Mouse (Mus musculus) heart, embryonic 14.5 days (tissue): Measurements from ENCODE around the gene Setd3. TPM values are rescaled to one million over a fixed set of nuclear protein-coding genes. Genes with fewer than 3 reads are reported as not detected.
"Not testable (repeated sequence)": the region's sequence is repeated elsewhere in the genome, so short reads cannot be mapped to it uniquely, and the experiment has no call there.

Experiments
- ATAC-seq: fragments of 200-750 bp; cut with Nextera tagmentation; 2 replicates; pipeline ENCODE4 v1.8.0; 2017; ENCODE audit warnings: low read depth, moderate TSS enrichment; ENCODE audit not compliant: insufficient number of reproducible peaks, insufficient read depth, low FRiP score
- H3K27ac ChIP-seq, 2 experiments: fragments of 200-500 bp in 1 of 2; fragments of 300-500 bp in 1 of 2; sonication (generic) in 1 of 2; replicated peaks in 1 of 2; 2 replicates each; pipeline ENCODE4 v1.5.1; 2012 to 2014; ENCODE audit warnings: low read depth in 2 of 2, low read length in 2 of 2, control low read depth in 1 of 2, mild to moderate bottlenecking in 1 of 2, mixed read lengths in 1 of 2; ENCODE audit not compliant: control insufficient read depth in 1 of 2, insufficient read depth in 1 of 2
- H3K27me3 ChIP-seq: fragments of 300-500 bp; sonication (generic); 2 replicates; pipeline ENCODE4 v1.6.1; 2014; ENCODE audit warnings: mild to moderate bottlenecking, low read length, control low read depth; ENCODE audit not compliant: control insufficient read depth, insufficient read depth
- H3K36me3 ChIP-seq: fragments of 300-500 bp; sonication (generic); 2 replicates; pipeline ENCODE4 v1.6.1; 2014; ENCODE audit warnings: mild to moderate bottlenecking, control low read depth, low read length, mixed read lengths; ENCODE audit not compliant: control insufficient read depth, insufficient read depth
- H3K4me1 ChIP-seq, 2 experiments: fragments of 200-500 bp in 1 of 2; fragments of 300-500 bp in 1 of 2; sonication (generic) in 1 of 2; 2 replicates each; pipeline ENCODE4 v1.6.1; 2012 to 2014; ENCODE audit warnings: low read length in 2 of 2, control low read depth in 1 of 2, mixed read lengths in 1 of 2; ENCODE audit not compliant: control insufficient read depth in 2 of 2, insufficient read depth in 2 of 2
- H3K4me2 ChIP-seq: fragments of 300-500 bp; sonication (generic); 2 replicates; pipeline ENCODE4 v1.6.1; 2014; ENCODE audit warnings: mild to moderate bottlenecking, low read length
- H3K4me3 ChIP-seq, 2 experiments: fragments of 200-500 bp in 1 of 2; fragments of 300-500 bp in 1 of 2; sonication (generic) in 1 of 2; 2 replicates each; pipeline ENCODE4 v1.5.1; 2012 to 2014; ENCODE audit warnings: low read length in 2 of 2, mild to moderate bottlenecking in 2 of 2, control low read depth in 1 of 2, low read depth in 1 of 2, moderate library complexity in 1 of 2; ENCODE audit not compliant: control insufficient read depth in 1 of 2, insufficient read depth in 1 of 2
- H3K9ac ChIP-seq: fragments of 300-500 bp; sonication (generic); 2 replicates; pipeline ENCODE4 v1.6.1; 2014; ENCODE audit warnings: mild to moderate bottlenecking, low read length
- H3K9me3 ChIP-seq: fragments of 300-500 bp; sonication (generic); 2 replicates; pipeline ENCODE4 v1.6.1; 2016; ENCODE audit warnings: low read length, control low read depth; ENCODE audit not compliant: control insufficient read depth
- WGBS: fragments of 180-500 bp; shearing (Covaris S2); extraction: QIAGEN DNeasy Blood & Tissue Kit; methylation state at CpG from one replicate; pipeline ENCODE4 v1.1.7; 2014; 5-methylcytosine and 5-hydroxymethylcytosine counted together
- polyA plus RNA-seq: library from polyadenylated mRNA; unstranded; fragments of >200 nt; fragmentation: Nextera tagmentation; extraction: Ambion mirVana; gene quantifications from 2 replicates; pipeline ENCODE4 v1.2.1, GENCODE M21; 2014

Gene Setd3
- polyA plus RNA-seq, 1 experiment from 2014 or later, result 68.2 TPM

DNA sequence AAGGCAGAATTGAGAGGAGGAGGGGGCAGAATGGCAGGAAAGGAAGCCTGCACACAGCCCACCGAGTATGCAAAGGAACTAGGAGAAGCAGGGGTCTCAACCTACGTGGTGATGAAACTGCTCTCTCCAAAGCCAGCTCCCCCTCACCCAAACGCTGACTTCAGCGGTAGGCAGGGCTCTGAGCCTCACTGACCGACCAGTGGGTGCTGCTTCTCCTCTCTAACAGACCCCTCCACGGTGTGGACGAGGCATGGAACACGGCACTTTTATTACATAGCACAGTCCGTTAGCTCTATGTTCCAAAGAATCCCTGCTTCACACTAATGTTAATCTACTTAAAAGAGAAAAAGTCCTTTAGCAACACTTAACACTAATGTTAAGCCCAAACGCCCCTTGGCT lies 60.6 kb downstream of the Setd3 start:
- Histone ChIP-seq H3K9me3 (no peaks in the 10 kb centered on the region), H3K27ac (no peak overlapping the region), H3K4me3 (no peak overlapping the region), H3K36me3 (peaks cover 31% of the 10 kb centered on the region), H3K4me1 (peaks cover 7 to 11% of the 10 kb centered on the region in 2 experiments; a peak in 3 of 4 replicates), H3K4me2 (peak overlapping the region; percentile 54), H3K27me3 (no peaks in the 10 kb centered on the region), H3K9ac (no peak overlapping the region)
- WGBS, result 41% methylated on average over 10 of the region's 10 CpGs
- ATAC-seq, result no peak

DNA sequence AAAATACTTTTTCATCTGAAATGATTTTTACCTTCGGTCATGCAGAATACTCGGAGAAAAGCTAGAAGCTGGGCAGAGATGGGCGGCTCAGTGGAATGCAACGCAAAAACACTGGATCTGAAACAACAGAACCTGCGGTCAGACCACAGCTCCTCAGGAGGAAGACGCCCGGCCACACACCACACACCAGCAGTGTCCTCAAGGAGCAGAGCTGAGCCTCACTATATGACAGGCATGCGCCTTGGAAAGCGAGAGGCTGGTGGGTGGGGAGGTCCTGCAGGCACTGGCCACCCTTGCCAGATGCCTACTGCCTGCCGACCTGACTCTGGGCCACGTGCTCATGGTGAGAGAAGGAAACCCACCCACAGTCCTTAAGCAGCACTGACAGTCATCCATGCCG lies 67.9 kb downstream of the Setd3 start:
- no peaks in the 10 kb centered on the region for H3K4me1 ChIP-seq

GRCm38 (mm10) chr12:108110674-108111073 lies 68.4 kb downstream of the Setd3 start:
- Histone ChIP-seq H3K4me3 (no peak overlapping the region), H3K9me3 (no peaks in the 10 kb centered on the region), H3K9ac (no peak overlapping the region), H3K4me1 (no peaks in the 10 kb centered on the region), H3K27me3 (no peaks in the 10 kb centered on the region), H3K27ac (no peak overlapping the region), H3K4me2 (no peak overlapping the region), H3K36me3 (peaks cover 70% of the 10 kb centered on the region)
- ATAC-seq, result no peak
- WGBS, result 90% methylated on average over 3 of the region's 3 CpGs

More for the DNA sequence above, 67.9 kb downstream of the Setd3 start:
- no peak for ATAC-seq
- Histone ChIP-seq H3K4me3 (no peak overlapping the region), H3K9ac (no peak overlapping the region), H3K9me3 (no peaks in the 10 kb centered on the region), H3K27ac (no peak overlapping the region), H3K27me3 (no peaks in the 10 kb centered on the region), H3K4me2 (no peak overlapping the region), H3K36me3 (peaks cover 70% of the 10 kb centered on the region)
- 91% methylated on average over 12 of the region's 12 CpGs for WGBS

DNA sequence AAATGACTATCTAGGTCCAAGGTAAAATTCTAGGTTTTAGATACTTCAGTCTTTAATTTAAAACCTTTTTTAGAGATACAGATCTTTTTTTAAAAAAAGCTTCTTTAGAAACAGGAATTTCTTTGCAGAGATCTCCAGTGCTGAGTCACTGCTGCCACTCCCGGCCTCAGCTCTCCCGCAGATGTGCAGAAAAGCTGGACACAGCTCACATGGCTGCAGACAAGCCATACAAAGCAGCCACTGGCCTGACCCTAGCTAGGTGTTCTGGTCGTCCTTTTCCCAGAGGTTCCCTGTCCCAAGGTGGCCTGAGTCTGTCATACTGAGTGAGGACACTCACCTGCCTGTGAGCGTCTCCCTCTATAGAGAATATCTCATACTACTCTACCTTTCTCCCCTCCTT lies 69.4 kb downstream of the Setd3 start:
- no peaks in the 10 kb centered on the region for H3K9me3 ChIP-seq
- H3K36me3 ChIP-seq, result peaks cover 68% of the 10 kb centered on the region
- 67% methylated on average over 4 of the region's 4 CpGs for WGBS
- no peak for ATAC-seq
- H3K27me3 ChIP-seq, result no peaks in the 10 kb centered on the region
- no peaks in the 10 kb centered on the region for H3K4me1 ChIP-seq
- H3K4me2 ChIP-seq, result no peak overlapping the region
- H3K27ac ChIP-seq, result no peak overlapping the region
- H3K4me3 ChIP-seq, result no peak overlapping the region
- H3K9ac ChIP-seq, result no peak overlapping the region

DNA sequence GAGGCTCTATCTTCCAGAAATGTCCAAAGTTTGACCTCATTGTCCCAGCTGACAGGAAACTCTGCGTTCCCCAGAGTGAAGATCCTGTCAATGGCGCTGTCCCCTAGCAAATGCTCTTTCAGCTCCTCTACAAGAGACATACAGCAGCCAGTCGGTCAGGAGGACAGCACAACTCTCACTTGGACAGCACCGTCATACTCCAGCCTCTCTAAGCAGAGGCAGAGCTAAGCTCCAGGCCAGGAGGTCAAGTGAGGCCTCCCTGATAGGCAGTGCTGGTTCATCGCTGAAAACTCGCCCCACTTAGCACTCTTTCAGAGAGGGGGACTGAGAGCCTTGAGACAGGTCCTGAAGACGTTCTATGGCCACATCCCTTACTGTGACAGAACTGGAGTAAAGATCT lies 70.5 kb downstream of the Setd3 start:
- H3K4me3 ChIP-seq, H3K9me3 ChIP-seq, H3K4me2 ChIP-seq, H3K9ac ChIP-seq, ATAC-seq, H3K27me3 ChIP-seq, H3K27ac ChIP-seq, H3K4me1 ChIP-seq: not testable (repeated sequence)
- H3K36me3 ChIP-seq, result peaks cover 64% of the 10 kb centered on the region
- 40% methylated on average over 7 of the region's 7 CpGs for WGBS

DNA sequence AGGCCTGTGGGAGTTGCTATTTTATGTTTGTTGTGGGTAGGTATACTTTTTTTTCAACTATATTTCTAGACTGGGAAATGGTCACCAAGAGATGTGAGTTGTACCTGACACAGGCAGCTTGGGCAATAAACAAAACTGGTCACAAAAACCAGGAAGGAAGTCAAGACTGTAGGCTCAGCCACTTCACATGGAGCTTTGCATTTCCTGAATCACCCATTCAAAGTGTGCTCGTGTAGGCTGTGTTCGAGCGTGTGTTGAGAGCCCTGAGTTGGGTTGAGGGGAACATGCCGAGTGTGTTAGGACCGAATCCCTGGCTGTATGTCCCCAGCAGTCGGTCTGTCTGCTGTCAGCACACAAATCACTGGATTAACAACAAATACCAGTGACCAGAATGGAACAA lies 75.8 kb downstream of the Setd3 start:
- no peaks in the 10 kb centered on the region for H3K9me3 ChIP-seq
- H3K27me3 ChIP-seq, result no peaks in the 10 kb centered on the region
- 48% methylated on average over 6 of the region's 6 CpGs for WGBS
- H3K36me3 ChIP-seq, result peaks cover 27% of the 10 kb centered on the region
- H3K9ac ChIP-seq, result no peak overlapping the region
- no peak for ATAC-seq
- no peak overlapping the region for H3K27ac ChIP-seq
- no peak overlapping the region for H3K4me3 ChIP-seq
- no peaks in the 10 kb centered on the region; a peak in 2 of 4 replicates for H3K4me1 ChIP-seq
- no peak overlapping the region for H3K4me2 ChIP-seq

DNA sequence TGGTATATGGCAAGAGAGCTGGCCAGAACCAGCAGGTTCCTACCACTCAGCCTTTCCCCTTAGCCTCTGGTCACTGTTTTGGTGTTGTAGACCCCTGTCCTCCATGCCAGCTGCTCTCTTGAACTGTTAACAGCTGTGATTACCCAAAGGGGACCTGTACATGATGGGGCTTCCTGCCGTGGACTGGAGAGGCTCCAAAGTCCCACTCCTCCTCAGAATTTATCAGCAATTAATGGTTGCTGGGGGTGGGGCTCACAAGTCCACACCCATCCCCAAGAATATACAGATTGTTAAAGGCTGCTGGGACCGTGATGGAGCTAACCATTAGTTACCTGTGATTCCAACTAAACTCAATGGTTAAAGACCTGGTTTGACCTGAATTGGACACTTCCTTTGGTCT lies 77.0 kb downstream of the Setd3 start:
- H3K27me3 ChIP-seq, result no peaks in the 10 kb centered on the region
- no peak overlapping the region for H3K4me3 ChIP-seq
- H3K36me3 ChIP-seq, result peaks cover 19% of the 10 kb centered on the region
- H3K9me3 ChIP-seq, result no peaks in the 10 kb centered on the region
- no peak overlapping the region for H3K9ac ChIP-seq
- H3K4me2 ChIP-seq, result no peak overlapping the region
- H3K4me1 ChIP-seq, result no peaks in the 10 kb centered on the region; a peak in 2 of 4 replicates
- no peak overlapping the region for H3K27ac ChIP-seq
- 53% methylated on average over 2 of the region's 2 CpGs for WGBS
- no peak for ATAC-seq

DNA sequence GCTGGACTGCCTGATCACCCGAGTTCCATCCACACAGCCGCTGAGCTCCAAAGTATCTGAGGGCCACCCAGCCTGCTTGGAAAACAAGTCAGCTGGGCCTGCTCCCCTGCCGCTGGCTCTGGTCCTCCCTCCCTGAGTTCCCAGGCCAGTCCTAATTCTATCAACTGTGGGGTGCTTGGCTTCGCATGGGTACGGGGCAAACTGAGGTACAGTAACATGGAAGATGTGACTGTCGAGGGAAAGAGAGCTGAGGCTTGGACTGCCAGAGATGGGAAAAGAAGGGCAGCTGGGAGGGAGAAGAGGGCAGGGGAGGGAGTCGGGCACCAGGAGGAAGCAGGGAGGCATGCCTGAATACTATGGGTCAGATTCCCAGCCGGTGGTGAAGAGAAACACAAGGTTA lies 78.9 kb downstream of the Setd3 start:
- H3K27me3 ChIP-seq, result no peaks in the 10 kb centered on the region
- ATAC-seq, result no peak
- no peak overlapping the region for H3K4me2 ChIP-seq
- no peaks in the 10 kb centered on the region for H3K9me3 ChIP-seq
- no peak overlapping the region for H3K4me3 ChIP-seq
- 73% methylated on average over 8 of the region's 8 CpGs for WGBS
- H3K9ac ChIP-seq, result no peak overlapping the region
- no peaks in the 10 kb centered on the region; a peak in 2 of 4 replicates for H3K4me1 ChIP-seq
- peaks cover 1% of the 10 kb centered on the region for H3K36me3 ChIP-seq
- H3K27ac ChIP-seq, result no peak overlapping the region
